Mouse (Mus musculus): ENCODE data around the gene Adipor2.
"Not testable (repeated sequence)": the region's sequence is repeated elsewhere in the genome, so short reads cannot be mapped to it uniquely, and the experiment has no call there.

Gene Adipor2

GRCm38 (mm10) chr6:119417354-119417753 is at the start of gene Adipor2:
Adipor2 (minus strand) TSS chr6:119417704.
- H3K36me3 ChIP-seq (ENCODE audit: control insufficient read depth, insufficient read depth, low read length, poor library complexity, severe bottlenecking): no peaks in the 10 kb centered on the region
- no peaks in the 10 kb centered on the region for H3K27me3 ChIP-seq (ENCODE audit: control insufficient read depth, insufficient read depth, low read length, poor library complexity, severe bottlenecking)
- DNase-seq (ENCODE audit: low read depth, low spot score): peak; percentile 40

DNA sequence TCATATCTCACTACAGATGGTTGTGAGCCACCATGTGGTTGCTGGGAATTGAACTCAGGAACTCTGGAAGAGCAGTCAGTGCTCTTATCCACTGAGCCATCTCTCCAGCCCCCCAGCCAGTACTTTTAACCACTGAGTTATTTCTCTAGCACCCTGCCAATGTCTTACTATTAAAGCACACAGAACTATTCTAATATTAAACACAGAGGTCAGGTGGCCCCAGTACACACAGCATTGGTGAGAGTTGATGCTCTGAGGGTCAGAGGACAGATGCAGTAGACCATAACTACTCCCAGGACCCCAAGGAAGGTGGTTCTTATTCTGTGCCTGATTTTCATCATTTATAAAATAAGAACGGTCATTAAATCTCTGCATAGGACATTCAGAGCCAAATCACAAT is 48.7 kb upstream of the Adipor2 start:
- no peak for DNase-seq (ENCODE audit: low read depth, low spot score)
- Histone ChIP-seq H3K36me3 (ENCODE audit: control insufficient read depth, insufficient read depth, low read length, poor library complexity, severe bottlenecking) (no peaks in the 10 kb centered on the region), H3K27me3 (ENCODE audit: control insufficient read depth, insufficient read depth, low read length, poor library complexity, severe bottlenecking) (no peaks in the 10 kb centered on the region)

DNA sequence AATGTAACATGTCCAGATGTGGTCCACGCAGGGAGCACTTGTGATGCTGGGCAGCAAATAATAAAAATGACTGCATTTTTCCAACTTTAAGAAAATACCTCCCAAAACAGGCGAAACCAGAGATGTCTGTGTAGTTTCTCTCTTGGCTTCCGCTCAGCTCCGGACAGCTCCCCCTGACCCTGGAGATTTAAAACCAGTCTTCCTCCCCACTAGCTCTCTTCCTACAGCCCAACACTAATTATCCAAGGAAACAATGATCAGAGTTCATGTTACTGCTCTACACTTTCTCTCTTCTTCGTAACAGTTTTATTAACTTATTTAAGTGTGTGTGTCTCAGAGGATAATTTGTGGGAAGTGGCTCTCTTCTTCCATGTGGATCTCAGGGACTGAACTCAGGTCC is 42.9 kb upstream of the Adipor2 start:
- Histone ChIP-seq H3K27me3 (ENCODE audit: control insufficient read depth, insufficient read depth, low read length, poor library complexity, severe bottlenecking) (no peaks in the 10 kb centered on the region), H3K36me3 (ENCODE audit: control insufficient read depth, insufficient read depth, low read length, poor library complexity, severe bottlenecking) (no peaks in the 10 kb centered on the region)
- no peak for DNase-seq (ENCODE audit: low read depth, low spot score)

GRCm38 (mm10) chr6:119459041-119459440 is 41.5 kb upstream of the Adipor2 start:
- no peak for DNase-seq (ENCODE audit: low read depth, low spot score)
- H3K27me3 ChIP-seq (ENCODE audit: control insufficient read depth, insufficient read depth, low read length, poor library complexity, severe bottlenecking): no peaks in the 10 kb centered on the region

DNA sequence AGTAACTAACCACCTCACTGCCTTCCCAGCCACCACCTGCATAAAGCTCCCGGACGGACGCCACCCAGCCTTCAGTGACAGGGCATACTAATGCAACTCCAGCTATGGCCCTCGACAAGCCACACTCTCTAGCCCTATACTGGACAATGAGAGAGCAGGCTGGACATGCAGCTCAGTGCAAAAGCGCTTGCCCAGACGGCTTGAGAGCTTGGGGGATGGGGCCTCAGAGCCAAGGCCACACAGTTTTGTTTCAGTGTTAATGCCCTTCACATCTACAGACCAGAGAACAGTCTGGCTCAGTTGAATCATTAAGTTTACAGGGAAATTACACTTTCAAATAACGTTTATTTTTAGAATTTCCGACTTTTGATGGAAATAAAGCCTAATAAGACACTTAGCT is 40.7 kb upstream of the Adipor2 start:
- no peaks in the 10 kb centered on the region for H3K36me3 ChIP-seq (ENCODE audit: control insufficient read depth, insufficient read depth, low read length, poor library complexity, severe bottlenecking)
- no peaks in the 10 kb centered on the region for H3K27me3 ChIP-seq (ENCODE audit: control insufficient read depth, insufficient read depth, low read length, poor library complexity, severe bottlenecking)
- DNase-seq (ENCODE audit: low read depth, low spot score): no peak

More at GRCm38 (mm10) chr6:119459041-119459440, 41.5 kb upstream of the Adipor2 start:
- H3K36me3 ChIP-seq (ENCODE audit: control insufficient read depth, insufficient read depth, low read length, poor library complexity, severe bottlenecking): no peaks in the 10 kb centered on the region

GRCm38 (mm10) chr6:119451981-119452499 is 34.5 kb upstream of the Adipor2 start:
- Histone ChIP-seq H3K27me3 (ENCODE audit: control insufficient read depth, insufficient read depth, low read length, poor library complexity, severe bottlenecking) (no peaks in the 10 kb centered on the region), H3K36me3 (ENCODE audit: control insufficient read depth, insufficient read depth, low read length, poor library complexity, severe bottlenecking) (no peaks in the 10 kb centered on the region)
- no peak for DNase-seq (ENCODE audit: low read depth, low spot score)

DNA sequence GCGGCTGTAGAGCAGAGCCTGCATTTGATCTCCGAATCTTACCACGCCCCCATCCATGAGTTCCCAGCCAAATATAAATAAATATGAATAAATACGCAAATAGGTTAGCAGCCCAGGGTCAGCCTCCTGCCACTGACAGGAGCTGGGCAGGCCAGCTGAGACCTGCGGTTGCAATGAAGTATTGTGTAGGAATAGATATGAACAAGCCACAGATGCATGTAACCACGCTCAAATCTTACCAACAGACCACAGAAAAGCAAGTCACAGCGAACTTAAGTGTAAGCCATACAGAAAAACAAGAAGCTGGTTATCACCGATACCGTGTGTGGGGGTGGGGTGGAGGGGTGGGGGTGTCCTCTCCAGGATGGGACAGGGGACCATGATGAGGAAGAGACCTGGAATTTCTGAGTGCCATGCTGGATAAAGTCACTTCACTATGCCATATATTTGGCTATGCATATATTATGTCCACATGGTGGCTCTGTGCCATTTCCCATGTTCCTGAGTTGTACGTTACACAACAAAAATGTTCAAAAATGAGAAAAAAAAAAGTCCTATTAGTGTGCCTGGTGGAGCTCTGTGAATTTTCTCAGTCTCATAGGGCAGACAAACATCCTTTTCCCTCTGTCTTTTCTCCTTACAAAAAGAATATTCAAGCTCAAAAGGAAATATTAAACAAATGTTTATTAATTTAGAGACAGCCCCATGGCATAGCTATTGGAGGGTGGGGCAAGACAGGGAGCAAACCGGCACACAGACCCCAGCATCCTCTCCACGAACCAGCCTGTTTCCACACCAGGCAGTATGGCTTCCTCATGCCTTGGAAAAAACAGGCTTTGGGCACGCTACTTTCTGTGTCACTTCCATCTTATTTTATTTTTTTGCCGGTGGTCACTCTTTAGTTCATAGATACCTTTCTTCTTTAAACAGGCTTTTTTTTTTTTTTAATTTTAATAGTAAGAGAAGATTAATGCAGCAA is 33.8 kb upstream of the Adipor2 start:
- DNase-seq (ENCODE audit: low read depth, low spot score): no peak
- Histone ChIP-seq H3K27me3 (ENCODE audit: control insufficient read depth, insufficient read depth, low read length, poor library complexity, severe bottlenecking) (no peaks in the 10 kb centered on the region), H3K36me3 (ENCODE audit: control insufficient read depth, insufficient read depth, low read length, poor library complexity, severe bottlenecking) (no peaks in the 10 kb centered on the region)

GRCm38 (mm10) chr6:119449060-119449499 is 31.6 kb upstream of the Adipor2 start:
- DNase-seq (ENCODE audit: low read depth, low spot score): peak; percentile 34
- Histone ChIP-seq H3K27me3 (ENCODE audit: control insufficient read depth, insufficient read depth, low read length, poor library complexity, severe bottlenecking) (no peaks in the 10 kb centered on the region), H3K36me3 (ENCODE audit: control insufficient read depth, insufficient read depth, low read length, poor library complexity, severe bottlenecking) (no peaks in the 10 kb centered on the region)

DNA sequence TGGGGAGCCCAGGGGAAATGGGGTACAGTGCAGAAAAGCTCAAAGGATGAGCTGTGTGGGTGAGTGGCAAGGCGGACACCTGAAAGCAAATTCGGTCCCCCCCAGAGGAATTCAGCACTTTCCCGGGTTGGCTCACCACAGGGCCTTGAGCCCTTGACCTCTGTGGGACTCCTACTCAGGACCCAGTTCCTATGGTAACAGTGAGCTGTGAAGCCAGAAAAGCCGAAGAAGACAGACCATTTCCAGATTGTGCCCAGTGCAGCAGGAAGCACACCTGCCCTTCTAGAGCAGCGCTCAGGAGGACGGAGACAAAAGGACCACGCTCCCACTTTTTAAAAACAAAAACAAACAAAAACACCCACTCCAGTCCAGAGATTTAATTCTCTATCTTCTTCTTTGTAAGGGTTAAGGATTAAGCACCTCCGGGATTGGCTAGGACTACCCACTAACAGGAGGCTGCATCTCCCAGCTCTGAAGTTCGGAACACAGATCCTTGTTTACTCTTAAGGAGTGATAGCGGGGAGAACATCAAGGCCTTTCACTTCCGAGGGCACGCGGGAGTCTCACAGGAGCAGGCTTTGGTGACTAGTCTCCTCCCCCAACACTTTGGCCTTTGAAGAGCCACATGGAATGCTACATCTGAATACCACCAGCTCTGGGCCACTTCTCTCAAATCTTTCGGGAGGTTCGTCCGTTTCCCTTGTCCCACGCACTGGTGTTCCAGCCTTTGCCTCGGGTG is 31.0 kb upstream of the Adipor2 start:
- Histone ChIP-seq H3K36me3 (ENCODE audit: control insufficient read depth, insufficient read depth, low read length, poor library complexity, severe bottlenecking) (no peaks in the 10 kb centered on the region), H3K27me3 (ENCODE audit: control insufficient read depth, insufficient read depth, low read length, poor library complexity, severe bottlenecking) (no peaks in the 10 kb centered on the region)
- DNase-seq (ENCODE audit: low read depth, low spot score): no peak

- no peaks in the 10 kb centered on the region for H3K36me3 ChIP-seq (ENCODE audit: control insufficient read depth, insufficient read depth, low read length, poor library complexity, severe bottlenecking)
- H3K27me3 ChIP-seq (ENCODE audit: control insufficient read depth, insufficient read depth, low read length, poor library complexity, severe bottlenecking): no peaks in the 10 kb centered on the region
- DNase-seq (ENCODE audit: low read depth, low spot score): no peak
Measured at GRCm38 (mm10) chr6:119445671-119446607, 28.4 kb upstream of the Adipor2 start.

- Histone ChIP-seq H3K27me3 (ENCODE audit: control insufficient read depth, insufficient read depth, low read length, poor library complexity, severe bottlenecking) (no peaks in the 10 kb centered on the region), H3K36me3 (ENCODE audit: control insufficient read depth, insufficient read depth, low read length, poor library complexity, severe bottlenecking) (no peaks in the 10 kb centered on the region)
- DNase-seq (ENCODE audit: low read depth, low spot score): peak; percentile 92
Measured at GRCm38 (mm10) chr6:119443742-119444645, 26.5 kb upstream of the Adipor2 start.

- not testable (repeated sequence) for H3K27me3 ChIP-seq (ENCODE audit: control insufficient read depth, insufficient read depth, low read length, poor library complexity, severe bottlenecking); H3K36me3 ChIP-seq (ENCODE audit: control insufficient read depth, insufficient read depth, low read length, poor library complexity, severe bottlenecking)
- DNase-seq (ENCODE audit: low read depth, low spot score): peak; percentile 40
Measured at GRCm38 (mm10) chr6:119442729-119443128, 25.2 kb upstream of the Adipor2 start.

Data from splenic B cell, adult 2 months (primary cell).